Mouse (Mus musculus): ENCODE data around the gene Gm1140.
"Not testable (repeated sequence)": the region's sequence is repeated elsewhere in the genome, so short reads cannot be mapped to it uniquely, and the experiment has no call there.

GRCm38 (mm10) chrX:67695398-67695797, 2.0 kb upstream of the Gm1140 start, which contains the start of gene Gm14692:
- TF ChIP-seq CTCF (conservative IDR thresholded peaks at IDR 0.05; ENCODE audit: insufficient read depth, insufficient read length, low read depth, low read length); POLR2A (IDR thresholded peaks at IDR 0.05; ENCODE audit: low read depth, low read length): not testable (repeated sequence)
